Mouse (Mus musculus) hindbrain, embryonic 15.5 days (tissue): Measurements from ENCODE around the gene Psmd8. TPM values are rescaled to one million over a fixed set of nuclear protein-coding genes. Genes with fewer than 3 reads are reported as not detected.

Source experiments
- polyA plus RNA-seq: library from polyadenylated mRNA; unstranded; fragments of >200 nt; fragmentation: Nextera tagmentation; extraction: Ambion mirVana; gene quantifications from 2 replicates; pipeline ENCODE4 v1.2.1, GENCODE M21; 2015

Gene Psmd8
- polyA plus RNA-seq, 1 experiment from 2014 or later = 274 TPM

Other genes starting within 250 kb of the Psmd8 start
- 140 and 154 TPM in 2 replicates for gene Actn4, start 218.4 kb downstream of the Psmd8 start, polyA plus RNA-seq
- 283 and 294 TPM in 2 replicates for gene Eif3k, start 198.8 kb downstream of the Psmd8 start, polyA plus RNA-seq
- 10.6 and 10.8 TPM in 2 replicates for gene Map4k1, start 198.7 kb downstream of the Psmd8 start, polyA plus RNA-seq
- gene Ryr1, start 55.5 kb downstream of the Psmd8 start, polyA plus RNA-seq = 8.6 and 10.3 TPM in 2 replicates
- gene Rasgrp4, start 45.9 kb downstream of the Psmd8 start, polyA plus RNA-seq = 0.87 and 0.91 TPM in 2 replicates
- gene Fam98c, start 24.5 kb downstream of the Psmd8 start, polyA plus RNA-seq = 33.0 and 37.9 TPM in 2 replicates
- 0.46 and 0.70 TPM in 2 replicates for gene Ggn, start 10.5 kb downstream of the Psmd8 start, polyA plus RNA-seq
- 9.5 and 11.9 TPM in 2 replicates for gene Spred3, start 10.3 kb downstream of the Psmd8 start, polyA plus RNA-seq
- 2.9 and 3.2 TPM in 2 replicates for gene Catsperg1, start 33.3 kb upstream of the Psmd8 start, polyA plus RNA-seq
- 0.77 and 2.0 TPM in 2 replicates for gene Kcnk6, start 51.8 kb upstream of the Psmd8 start, polyA plus RNA-seq
- gene Yif1b, start 57.6 kb upstream of the Psmd8 start, polyA plus RNA-seq = 95.9 and 99.5 TPM in 2 replicates
- 0.67 and 0.75 TPM in 2 replicates for gene 2200002D01Rik, start 67.8 kb upstream of the Psmd8 start, polyA plus RNA-seq
- 73.8 and 84.5 TPM in 2 replicates for gene Spint2, start 101.2 kb upstream of the Psmd8 start, polyA plus RNA-seq
- gene Ppp1r14a, start 108.6 kb upstream of the Psmd8 start, polyA plus RNA-seq = 3.0 and 5.1 TPM in 2 replicates
- gene Dpf1, start 123.2 kb upstream of the Psmd8 start, polyA plus RNA-seq = 180 and 184 TPM in 2 replicates